Mouse (Mus musculus): ENCODE data around the gene Pnkp.

GRCm38 (mm10) chr7:44884637-44885036 lies 27.7 kb downstream of the Pnkp start:
- no peak for TF ChIP-seq CTCF (IDR thresholded peaks at IDR 0.05; ENCODE audit: low read depth)
- TF ChIP-seq EP300 (IDR thresholded peaks at IDR 0.05; ENCODE audit: low read depth): no peak

All from liver, embryonic 14.5 days (tissue).